Mouse (Mus musculus) testis, adult 2 months (tissue): ENCODE results near the gene Pkp3.

Experiments used
- CTCF ChIP-seq: fragments of 200-500 bp; IDR thresholded peaks from 2 replicates; pipeline ENCODE4 v1.5.1; 2012; ENCODE audit warnings: low read depth, mild to moderate bottlenecking, inconsistent platforms, low read length, moderate library complexity; ENCODE audit not compliant: control insufficient read depth, insufficient read depth, insufficient replicate concordance
- POLR2A ChIP-seq: fragments of 200-500 bp; IDR thresholded peaks from 2 replicates; pipeline ENCODE4 v1.6.1; 2012; ENCODE audit warnings: low read depth, mild to moderate bottlenecking, inconsistent platforms, low read length, moderate library complexity; ENCODE audit not compliant: control insufficient read depth

- no peak for TF ChIP-seq CTCF
- TF ChIP-seq POLR2A, result 0 out of 2 replicates have a peak, but pooled peaks have one; percentile 17
Measured at GRCm38 (mm10) chr7:141088473-141088872, 10.5 kb downstream of the Pkp3 start.
